Mouse (Mus musculus): ENCODE data around the gene Cnot4. TPM values are rescaled to one million over a fixed set of nuclear protein-coding genes. Genes with fewer than 3 reads are reported as not detected.

Gene Cnot4
- polyA plus RNA-seq (2012; rRNA removed; ENCODE audit: low replicate concordance), result 10.5 and 14.9 TPM in 2 replicates

GRCm38 (mm10) chr6:35133579-35134488 lies at the start of gene Cnot4:
Cnot4 (minus strand) TSS chr6:35133724.

DNA sequence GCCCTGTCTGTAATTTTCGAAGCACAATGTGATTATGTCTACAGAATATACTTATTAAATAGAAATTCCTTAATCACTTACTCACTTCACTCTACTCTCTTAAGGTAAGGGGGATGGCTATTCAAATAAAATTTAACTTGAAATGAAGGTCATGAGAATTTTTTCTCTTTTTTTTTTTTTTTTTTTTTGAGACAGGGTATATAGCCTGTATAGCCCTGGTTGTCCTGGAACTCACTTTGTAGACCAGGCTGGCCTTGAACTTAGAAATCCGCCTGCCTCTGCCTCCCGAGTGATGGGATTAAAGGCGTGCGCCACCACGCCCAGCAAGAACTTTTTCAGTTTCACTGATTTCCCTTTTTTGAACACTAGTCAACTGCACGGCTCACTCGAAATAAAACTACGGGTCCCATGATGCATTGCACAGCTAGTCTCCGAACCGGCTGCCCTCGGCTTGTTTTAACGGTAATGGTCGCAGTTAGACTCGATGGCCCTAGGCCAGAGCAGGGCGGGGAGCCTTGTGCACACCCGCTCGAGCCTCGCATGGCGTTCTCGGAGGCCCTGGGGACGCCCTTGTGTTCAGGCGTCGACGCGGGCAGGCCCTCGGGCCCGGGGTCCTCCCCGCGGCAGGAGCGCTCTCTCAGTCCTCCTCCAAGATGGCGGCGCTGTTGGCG lies 43.6 kb upstream of the Cnot4 start, which contains the start of gene Nup205:
Gene Nup205, plus strand, starts transcription at position 443 of the 671 bp plus-strand sequence.

DNA sequence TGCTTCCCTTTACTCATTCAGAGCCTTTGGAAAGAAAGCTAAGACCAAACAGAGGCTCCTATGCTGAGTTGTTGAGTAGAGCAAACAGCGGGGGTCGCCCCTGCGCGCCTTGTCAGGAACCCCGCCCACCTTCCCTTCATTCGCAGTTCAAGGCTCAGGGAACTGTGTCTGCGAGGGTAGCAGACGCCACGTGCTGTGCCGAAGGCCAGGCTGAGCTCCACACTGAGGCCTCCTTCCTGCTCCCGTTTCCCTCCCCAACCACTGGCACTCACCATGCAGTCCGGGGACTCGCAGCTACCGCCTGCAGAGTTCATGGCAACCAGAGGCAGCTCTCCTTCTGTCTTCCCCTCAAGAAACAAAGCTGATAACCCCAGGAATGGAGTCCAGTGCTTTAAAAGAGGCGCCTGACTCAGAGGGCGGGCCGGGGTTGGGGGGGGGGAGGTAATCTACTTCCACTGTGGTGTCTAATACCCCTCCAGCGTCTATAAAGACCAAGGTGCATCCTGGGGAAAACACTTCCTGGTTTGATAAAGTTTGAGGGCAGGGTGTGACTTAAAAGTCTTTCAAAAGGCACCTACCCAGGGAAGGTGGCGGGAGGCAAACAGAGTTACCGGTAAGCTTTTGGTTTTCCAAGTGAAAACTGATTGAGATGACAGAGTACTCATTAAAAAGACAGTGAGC lies 145.3 kb downstream of the Cnot4 start, which contains the start of gene Slc23a4:
Gene Slc23a4, minus strand, starts transcription at position 324 of the 681 bp plus-strand sequence.

Other genes starting within 250 kb of the Cnot4 start
- gene Wdr91, start 222.8 kb downstream of the Cnot4 start, polyA plus RNA-seq (2012; rRNA removed; ENCODE audit: low replicate concordance), result 23.1 and 25.3 TPM in 2 replicates
- gene Stra8, start 213.6 kb downstream of the Cnot4 start, polyA plus RNA-seq (2012; rRNA removed; ENCODE audit: low replicate concordance), result not detected in 2 replicates
- 1.2 and 2.8 TPM in 2 replicates for gene Slc23a4, start 145.3 kb downstream of the Cnot4 start, polyA plus RNA-seq (2012; rRNA removed; ENCODE audit: low replicate concordance)
- 18.7 and 28.6 TPM in 2 replicates for gene Nup205, start 43.7 kb upstream of the Cnot4 start, polyA plus RNA-seq (2012; rRNA removed; ENCODE audit: low replicate concordance)
- gene Slc13a4, start 174.4 kb upstream of the Cnot4 start, polyA plus RNA-seq (2012; rRNA removed; ENCODE audit: low replicate concordance), result 2.8 and 7.1 TPM in 2 replicates
- 0.40 and 1.5 TPM in 2 replicates for gene Fam180a, start 192.4 kb upstream of the Cnot4 start, polyA plus RNA-seq (2012; rRNA removed; ENCODE audit: low replicate concordance)

All from subcutaneous adipose tissue, adult 2 months (tissue).